Mouse (Mus musculus) E14TG2a.4 (cell line): Measurements from ENCODE around the gene Hpcal1.

ENCODE experiments used
- CTCF ChIP-seq: conservative IDR thresholded peaks from 2 replicates; pipeline ENCODE4 v1.5.1; 2014; ENCODE audit warnings: low read length
- NANOG ChIP-seq: IDR thresholded peaks from 2 replicates; pipeline ENCODE4 v1.6.1; 2014; ENCODE audit warnings: borderline replicate concordance, low read length, mixed read lengths

DNA sequence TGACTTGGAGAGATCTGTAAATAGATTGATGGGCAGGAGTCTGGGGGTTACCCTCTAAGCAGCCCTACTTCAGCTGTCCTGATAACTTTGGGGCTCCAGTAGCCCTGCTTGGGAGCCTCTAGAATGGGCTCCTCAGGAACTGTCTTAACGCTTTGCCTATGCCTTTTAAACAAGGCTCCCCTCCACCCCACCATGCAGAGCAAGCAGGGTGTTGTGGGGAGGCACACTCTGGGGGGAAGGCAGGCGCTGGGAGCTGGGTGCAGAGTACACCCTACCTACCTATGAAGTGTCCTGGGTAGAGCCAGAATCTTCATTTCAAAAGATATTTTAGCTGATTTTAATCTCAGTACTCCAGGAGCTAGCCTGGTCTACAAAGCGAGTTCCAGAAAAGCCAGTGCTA lies 47.2 kb downstream of the Hpcal1 start:
- TF ChIP-seq CTCF = no peak
- no peak for TF ChIP-seq NANOG
